Mouse (Mus musculus) bone marrow, adult 2 months (tissue): ENCODE measurements at regions not wholly inside any gene's neighbourhood (a gene's known extent, or its start where the extent isn't known, plus 50 kb on each side); places are given as distances from the start of the nearest gene placed in this dataset.

Source experiments
- H3K27ac ChIP-seq: fragments of 200-500 bp; 2 replicates; pipeline ENCODE4 v1.5.1; 2012; ENCODE audit warnings: low read depth, mild to moderate bottlenecking, control low read depth, inconsistent platforms, low read length; ENCODE audit not compliant: control insufficient read depth, poor library complexity, insufficient read depth
- H3K4me1 ChIP-seq: fragments of 200-500 bp; 2 replicates; pipeline ENCODE4 v1.6.1; 2011; ENCODE audit warnings: low read length; ENCODE audit not compliant: control insufficient read depth, insufficient read depth
- H3K4me3 ChIP-seq: fragments of 200-500 bp; replicated peaks from 2 replicates; pipeline ENCODE3; 2011; ENCODE audit warnings: mild to moderate bottlenecking, low read depth, low read length, control low read depth; ENCODE audit not compliant: control insufficient read depth
- CTCF ChIP-seq: fragments of 200-500 bp; IDR thresholded peaks from 2 replicates; pipeline ENCODE4 v1.5.1; 2011; ENCODE audit warnings: low read length, control low read depth; ENCODE audit not compliant: control insufficient read depth, insufficient read depth
- POLR2A ChIP-seq: fragments of 200-500 bp; IDR thresholded peaks from 2 replicates; pipeline ENCODE4 v1.6.1; 2011; ENCODE audit warnings: low read depth, mild to moderate bottlenecking, control low read depth, low read length, borderline replicate concordance; ENCODE audit not compliant: control insufficient read depth
- WGBS: fragments of 180-500 bp; shearing (Covaris S2); methylation state at CpG from one replicate; pipeline ENCODE4 v1.1.7; 2018; 5-methylcytosine and 5-hydroxymethylcytosine counted together

- no peaks in the 10 kb centered on the region; the same call in 1 of the 2 replicates for H3K4me1 ChIP-seq
- 80% methylated on average over 9 of the region's 9 CpGs for WGBS
- TF ChIP-seq CTCF = no peak
- TF ChIP-seq POLR2A = no peak
- H3K4me3 ChIP-seq = no peak overlapping the region
- no peak overlapping the region for H3K27ac ChIP-seq
Observed at GRCm38 (mm10) chr1:61179461-61179860, 201.7 kb downstream of the Icos start.

GRCm38 (mm10) chr1:61181099-61181821, 203.5 kb downstream of the Icos start:
- WGBS = 6% methylated on average over 15 of the region's 15 CpGs
- H3K4me3 ChIP-seq = no peak overlapping the region
- TF ChIP-seq CTCF (peak; percentile 85), POLR2A (no peak)

GRCm38 (mm10) chr1:61187381-61188100, 209.8 kb downstream of the Icos start:
- no peaks in the 10 kb centered on the region for H3K4me1 ChIP-seq
- TF ChIP-seq CTCF (no peak), POLR2A (no peak)
- WGBS = 67% methylated on average over 6 of the region's 6 CpGs
- H3K27ac ChIP-seq = no peak overlapping the region
- no peak overlapping the region for H3K4me3 ChIP-seq

More at GRCm38 (mm10) chr1:61181099-61181821, 203.5 kb downstream of the Icos start:
- Histone ChIP-seq H3K27ac (no peak overlapping the region), H3K4me1 (no peaks in the 10 kb centered on the region; the same call in 1 of the 2 replicates)

GRCm38 (mm10) chr1:61190921-61191320, 213.2 kb downstream of the Icos start:
- H3K4me3 ChIP-seq = no peak overlapping the region
- no peak overlapping the region for H3K27ac ChIP-seq
- WGBS = 72% methylated on average over 3 of the region's 3 CpGs
- TF ChIP-seq CTCF = no peak
- no peak for TF ChIP-seq POLR2A
- no peaks in the 10 kb centered on the region for H3K4me1 ChIP-seq

GRCm38 (mm10) chr1:61198549-61199062, 220.9 kb downstream of the Icos start:
- no peaks in the 10 kb centered on the region for H3K4me1 ChIP-seq
- H3K27ac ChIP-seq = no peak overlapping the region
- TF ChIP-seq POLR2A = no peak
- TF ChIP-seq CTCF = no peak
- no peak overlapping the region for H3K4me3 ChIP-seq
- 79% methylated on average over 3 of the region's 3 CpGs for WGBS

GRCm38 (mm10) chr1:61201006-61201405, 223.3 kb downstream of the Icos start:
- Histone ChIP-seq H3K27ac (no peak overlapping the region), H3K4me3 (no peak overlapping the region), H3K4me1 (no peaks in the 10 kb centered on the region)
- TF ChIP-seq CTCF = no peak
- TF ChIP-seq POLR2A = no peak
- WGBS = 65% methylated on average over 2 of the region's 2 CpGs

GRCm38 (mm10) chr1:61202079-61202478, 224.4 kb downstream of the Icos start:
- Histone ChIP-seq H3K4me1 (no peaks in the 10 kb centered on the region), H3K4me3 (no peak overlapping the region), H3K27ac (no peak overlapping the region)
- 83% methylated on average over 3 of the region's 3 CpGs for WGBS
- TF ChIP-seq CTCF = no peak
- no peak for TF ChIP-seq POLR2A

GRCm38 (mm10) chr1:61203170-61203569, 225.4 kb downstream of the Icos start:
- no peaks in the 10 kb centered on the region for H3K4me1 ChIP-seq
- WGBS = 17% methylated on average over 15 of the region's 15 CpGs
- no peak overlapping the region for H3K27ac ChIP-seq
- no peak overlapping the region for H3K4me3 ChIP-seq
- no peak for TF ChIP-seq CTCF
- no peak for TF ChIP-seq POLR2A
